ENCODE assay signal across 8 mouse cellular contexts in the genomic region with DNA sequence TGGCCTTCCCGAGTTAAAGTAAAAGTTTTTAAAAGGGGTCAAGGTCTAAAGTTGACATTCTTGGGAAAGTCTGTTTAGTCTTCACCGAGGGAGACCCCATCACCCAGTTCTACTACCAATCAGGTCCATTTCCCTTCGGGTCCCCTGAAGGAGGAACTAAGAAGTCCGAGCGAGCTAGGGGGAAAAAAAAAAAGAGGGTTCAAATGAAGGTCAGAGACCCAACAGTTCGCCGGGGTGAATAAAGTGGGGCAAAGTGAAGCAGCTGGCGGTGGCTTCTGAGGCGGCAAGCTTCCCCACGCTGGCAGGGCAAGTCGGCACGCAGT. TPM values are rescaled to one million over a fixed set of nuclear protein-coding genes. Genes with fewer than 3 reads are reported as not detected.
DNase-seq lines count a peak whose midpoint lies in the region; ATAC-seq lines count a peak whose summit lies in the region.

No protein-coding gene starts in this region.

- intact Hi-C loops in gastrocnemius, postnatal 14 days (cut with DNase I; ENCODE audit: low total_unique reads) = no loop called here

- no peak for DNase-seq in kidney, adult 18-20 months
- DNase-seq in hindbrain, embryonic 11.5 days (ENCODE audit: low spot score) = no peak
- DNase-seq in mesoderm, embryonic 11.5 days (ENCODE audit: low read depth, low spot score) = peak; percentile 64
- DNase-seq in gastrocnemius, postnatal 14 days = no peak
- no peak for DNase-seq in gastrocnemius, postnatal 10 days
- DNase-seq in adrenal gland, postnatal 4 days (ENCODE audit: low spot score in 2 of 2) = no peak

- no peaks in the 10 kb centered on the region for H3K27me3 ChIP-seq in kidney, embryonic 14.5 days (ENCODE audit: control insufficient read depth, insufficient read depth, low read length)
- H3K27me3 ChIP-seq in hindbrain, embryonic 11.5 days (ENCODE audit: control insufficient read depth, insufficient read depth, low read length) = no peaks in the 10 kb centered on the region

- no peaks in the 10 kb centered on the region for H3K9me3 ChIP-seq in kidney, embryonic 14.5 days (ENCODE audit: control insufficient read depth, low read length)
- H3K9me3 ChIP-seq in hindbrain, embryonic 11.5 days (ENCODE audit: control insufficient read depth, low read length) = no peaks in the 10 kb centered on the region

- peaks cover 20% of the 10 kb centered on the region for H3K4me1 ChIP-seq in kidney, embryonic 14.5 days (ENCODE audit: control insufficient read depth, insufficient read depth, low read length)
- H3K4me1 ChIP-seq in hindbrain, embryonic 11.5 days (replicated peaks; ENCODE audit: control insufficient read depth, insufficient read depth, low read length) = peaks cover 2% of the 10 kb centered on the region; the same call in 1 of the 2 replicates

- H3K9ac ChIP-seq in kidney, embryonic 14.5 days (ENCODE audit: low read depth, low read length) = peak overlapping the region; percentile 99
- peak overlapping the region; percentile 97 for H3K9ac ChIP-seq in hindbrain, embryonic 11.5 days (ENCODE audit: low read depth, low read length)

- peak overlapping the region; percentile 69 for H3K4me2 ChIP-seq in kidney, embryonic 14.5 days (replicated peaks; ENCODE audit: low read depth, low read length)
- H3K4me2 ChIP-seq in hindbrain, embryonic 11.5 days (replicated peaks; ENCODE audit: low read depth, low read length) = peak overlapping the region; percentile 80

- H3K4me3 ChIP-seq in kidney, embryonic 14.5 days (ENCODE audit: low read length) = peak overlapping the region; percentile 99
- peak overlapping the region; percentile 99 for H3K4me3 ChIP-seq in hindbrain, embryonic 11.5 days (ENCODE audit: low read depth, low read length)

- 0 out of 2 replicates have a peak, but pooled peaks have one; percentile 1 for ATAC-seq in kidney, embryonic 14.5 days (ENCODE audit: low FRiP score, low TSS enrichment)
- peak; percentile 11 for ATAC-seq in activated CD4-positive, CD25-positive, alpha-beta regulatory T cell, adult 4 months
- ATAC-seq in hindbrain, embryonic 11.5 days (ENCODE audit: low FRiP score) = no peak

- no peaks in the 10 kb centered on the region for H3K36me3 ChIP-seq in kidney, embryonic 14.5 days (ENCODE audit: control insufficient read depth, insufficient read depth, low read length)
- H3K36me3 ChIP-seq in hindbrain, embryonic 11.5 days (ENCODE audit: control insufficient read depth, insufficient read depth, low read length) = no peaks in the 10 kb centered on the region

- WGBS in kidney, embryonic 14.5 days = 0% methylated on average over 12 of the region's 12 CpGs
- WGBS in hindbrain, embryonic 11.5 days = 1% methylated on average over 12 of the region's 12 CpGs

- H3K27ac ChIP-seq in kidney, embryonic 14.5 days (ENCODE audit: low read depth, low read length) = peak overlapping the region; percentile 90
- peak overlapping the region; percentile 95 for H3K27ac ChIP-seq in hindbrain, embryonic 11.5 days (ENCODE audit: low read depth, low read length)

RNA-seq across cellular contexts. Expression of gene Atxn2, which starts 0.3 kb away (rescaled TPM):
- polyA plus RNA-seq in kidney, embryonic 14.5 days (2014; fragmentation: Nextera tagmentation; extraction: Ambion mirVana) = 76.6 and 88.5 TPM in 2 replicates
- 10 to 100 TPM; 22.6 to 27.5 TPM for polyA plus RNA-seq in activated CD4-positive, CD25-positive, alpha-beta regulatory T cell, adult 4 months (2017; shearing (Covaris generic))
- 63.5 and 75.2 TPM in 2 replicates for polyA plus RNA-seq in hindbrain, embryonic 11.5 days (2014; fragmentation: Nextera tagmentation; extraction: Ambion mirVana)
- 100 to 1,000 TPM; 112 to 122 TPM for total RNA-seq in gastrocnemius, postnatal 14 days (2021)
- total RNA-seq in gastrocnemius, postnatal 10 days (2021) = 100 to 1,000 TPM; 127 to 152 TPM
- 100 to 1,000 TPM; 191 to 216 TPM for total RNA-seq in adrenal gland, postnatal 4 days (2021)

RNA-seq across cellular contexts. Expression of gene Brap, which starts 50.4 kb away (rescaled TPM):
- 20.5 and 35.2 TPM in 2 replicates for polyA plus RNA-seq in kidney, embryonic 14.5 days (2014; fragmentation: Nextera tagmentation; extraction: Ambion mirVana)
- polyA plus RNA-seq in activated CD4-positive, CD25-positive, alpha-beta regulatory T cell, adult 4 months (2017; shearing (Covaris generic)) = 10 to 100 TPM; 11.5 to 14.1 TPM
- 36.8 and 38.8 TPM in 2 replicates for polyA plus RNA-seq in hindbrain, embryonic 11.5 days (2014; fragmentation: Nextera tagmentation; extraction: Ambion mirVana)
- 10 to 100 TPM; 22.9 to 25.1 TPM for total RNA-seq in gastrocnemius, postnatal 14 days (2021)
- total RNA-seq in gastrocnemius, postnatal 10 days (2021) = 10 to 100 TPM; 24.2 to 26.2 TPM
- 10 to 100 TPM; 52.8 to 54.4 TPM for total RNA-seq in adrenal gland, postnatal 4 days (2021)

RNA-seq across cellular contexts. Expression of gene Acad10, which starts 50.5 kb away (rescaled TPM):
- polyA plus RNA-seq in kidney, embryonic 14.5 days (2014; fragmentation: Nextera tagmentation; extraction: Ambion mirVana) = 1.7 and 3.2 TPM in 2 replicates
- polyA plus RNA-seq in activated CD4-positive, CD25-positive, alpha-beta regulatory T cell, adult 4 months (2017; shearing (Covaris generic)) = 1 to 10 TPM; 2.3 to 6.0 TPM
- 2.1 and 2.5 TPM in 2 replicates for polyA plus RNA-seq in hindbrain, embryonic 11.5 days (2014; fragmentation: Nextera tagmentation; extraction: Ambion mirVana)
- 1 to 10 TPM; 4.5 to 9.4 TPM for total RNA-seq in gastrocnemius, postnatal 14 days (2021)
- 1 to 10 TPM; 5.6 to 6.1 TPM for total RNA-seq in gastrocnemius, postnatal 10 days (2021)
- 10 to 100 TPM; 19.8 to 22.4 TPM for total RNA-seq in adrenal gland, postnatal 4 days (2021)
